Mouse (Mus musculus) heart, adult 2 months (tissue): ENCODE results near the gene Jazf1.

Source experiments
- CTCF ChIP-seq: fragments of 200-600 bp; IDR thresholded peaks from 2 replicates; pipeline ENCODE4 v1.8.1; 2022; ENCODE audit warnings: antibody characterized with exemption, mild to moderate bottlenecking, moderate library complexity
- EP300 ChIP-seq: fragments of 200-500 bp; IDR thresholded peaks from 2 replicates; pipeline ENCODE4 v1.6.1; 2011; ENCODE audit warnings: low read depth, low read length, control low read depth; ENCODE audit not compliant: insufficient read depth

DNA sequence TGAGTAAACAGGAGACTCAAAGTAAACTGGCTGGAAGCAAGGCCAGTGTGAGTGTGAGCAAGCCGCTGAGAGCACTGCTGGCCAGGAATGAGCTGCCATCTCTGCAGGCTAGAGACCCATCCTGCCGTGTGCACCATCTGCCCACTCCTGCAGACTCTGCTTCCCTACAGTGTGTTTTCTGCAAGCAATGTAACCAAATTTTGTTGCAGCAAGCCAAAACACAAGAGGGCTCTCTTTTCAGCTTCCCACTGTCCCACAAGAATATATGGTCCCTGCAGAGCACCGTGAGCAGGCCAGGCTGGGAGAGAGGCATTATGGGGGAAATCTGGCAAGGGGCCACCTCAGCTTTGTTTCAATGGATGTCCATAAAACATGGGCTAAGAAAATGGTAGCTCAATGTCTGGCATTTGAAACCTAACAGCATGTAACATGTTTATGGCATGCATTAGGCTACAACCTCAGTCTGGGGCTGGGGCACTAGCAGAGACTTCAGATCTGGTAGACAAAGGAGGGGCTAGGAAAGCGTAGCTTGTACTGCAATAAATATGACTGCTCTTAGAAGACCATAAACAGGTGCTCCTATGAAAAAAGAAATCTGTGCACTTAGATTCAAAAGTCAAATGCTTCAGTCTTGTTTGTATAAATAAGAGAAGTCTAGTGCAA lies 180.8 kb downstream of the Jazf1 start:
- no peak for TF ChIP-seq CTCF
- TF ChIP-seq EP300 = no peak
